Mouse (Mus musculus) cerebellum, adult 2 months (tissue): ENCODE measurements around the gene Ankrd26.

Experiments
- CTCF ChIP-seq: fragments of 200-500 bp; IDR thresholded peaks from 2 replicates; pipeline ENCODE4 v1.5.1; 2011; ENCODE audit warnings: low read depth, mild to moderate bottlenecking, control low read depth, low read length, moderate library complexity, borderline replicate concordance; ENCODE audit not compliant: insufficient read depth
- POLR2A ChIP-seq: fragments of 200-500 bp; IDR thresholded peaks from 2 replicates; pipeline ENCODE4 v1.6.1; 2011; ENCODE audit warnings: low read length, control low read depth, borderline replicate concordance; ENCODE audit not compliant: insufficient read depth

- TF ChIP-seq CTCF: no peak
- no peak for TF ChIP-seq POLR2A
Measured at GRCm38 (mm10) chr6:118454452-118454851, 107.6 kb downstream of the Ankrd26 start.
